Mouse (Mus musculus): ENCODE results near the gene Slc5a7. TPM values are rescaled to one million over a fixed set of nuclear protein-coding genes. Genes with fewer than 3 reads are reported as not detected.

Gene Slc5a7
- total RNA-seq (2021): under 1 TPM in 1 of 2 experiments, not detected in 1; 0.53 TPM

DNA sequence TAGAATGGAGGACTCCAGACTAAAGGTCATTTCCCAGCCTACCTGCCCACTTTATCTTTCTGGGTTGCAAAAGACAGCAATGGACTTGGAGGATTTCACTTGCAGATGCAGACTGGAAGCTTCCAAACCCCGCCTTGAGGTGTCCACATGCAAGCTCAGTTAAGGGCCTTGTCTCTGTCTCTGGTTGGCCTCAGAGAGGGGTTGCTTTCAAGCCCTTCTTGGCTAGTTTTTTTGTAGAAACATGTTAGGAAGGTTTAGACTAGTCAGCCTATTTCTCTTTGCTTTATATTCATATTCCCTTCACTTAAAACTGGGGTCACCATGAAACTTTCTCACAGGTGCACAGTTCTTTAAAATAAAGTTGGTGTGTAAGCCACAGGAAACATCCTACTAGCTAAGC lies at the start of gene Slc5a7:
Slc5a7 (minus strand) TSS at position 101 of the 400 bp plus-strand sequence.
- intact Hi-C loops (cut with DNase I): no loop called here
- no peak for DNase-seq

DNA sequence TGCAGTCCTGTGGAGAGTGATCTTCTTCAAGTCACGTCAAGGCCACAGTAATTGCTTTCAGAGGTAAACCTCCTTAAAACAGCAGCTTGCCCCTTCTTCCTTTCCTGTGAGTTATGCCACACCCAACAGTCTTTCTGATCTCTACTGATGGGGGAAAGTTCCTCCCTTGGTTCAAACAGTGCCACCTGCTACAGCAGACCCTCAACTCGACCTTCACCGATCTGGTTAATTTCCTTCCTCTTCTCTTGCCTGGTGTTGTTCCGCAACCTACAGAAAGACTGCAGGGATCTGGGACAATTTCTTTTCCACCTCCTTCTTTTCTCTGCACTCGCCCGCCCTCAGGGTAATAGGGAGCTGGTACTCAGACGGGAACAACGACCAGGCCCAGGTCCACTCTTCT lies 48.8 kb upstream of the Slc5a7 start:
- DNase-seq: no peak

DNA sequence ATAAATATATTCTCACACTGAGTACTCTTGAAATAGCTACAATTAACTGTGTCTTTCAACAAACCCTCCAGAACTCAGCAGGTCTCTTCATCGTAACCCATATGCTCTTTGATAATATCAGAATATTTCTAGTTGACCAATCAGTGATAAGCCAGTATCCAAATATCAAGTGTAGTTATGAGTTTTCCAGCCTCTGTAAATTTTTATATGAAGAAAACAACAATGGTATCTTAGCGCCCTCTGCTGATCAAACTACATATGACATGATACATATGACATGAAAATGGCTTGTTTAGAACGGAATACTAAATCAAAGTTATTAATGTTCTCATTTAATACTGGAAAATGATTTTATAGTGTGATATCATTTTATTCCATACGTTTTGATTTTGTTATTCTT lies 44.6 kb upstream of the Slc5a7 start:
- no peak for DNase-seq
- intact Hi-C loops (cut with DNase I): loop anchor here (2.0 to 5.0 kb wide), 2 partner anchors 276 to 329 kb away; no protein-coding TSS in a partner anchor

More for the DNA sequence above, 48.8 kb upstream of the Slc5a7 start:
- intact Hi-C loops (cut with DNase I): no loop called here

GRCm38 (mm10) chr17:54298232-54298924 lies 456 bp downstream of the Slc5a7 start:
- intact Hi-C loops (cut with DNase I): no loop called here
- DNase-seq: no peak

- DNase-seq: no peak
- intact Hi-C loops (cut with DNase I): no loop called here
Measured at GRCm38 (mm10) chr17:54250783-54251182, 48.1 kb downstream of the Slc5a7 start.

- intact Hi-C loops (cut with DNase I): no loop called here
- DNase-seq: no peak
Measured at GRCm38 (mm10) chr17:54243650-54244300, 55.1 kb downstream of the Slc5a7 start.

GRCm38 (mm10) chr17:54239435-54239834 lies 59.4 kb downstream of the Slc5a7 start:
- intact Hi-C loops (cut with DNase I): no loop called here
- no peak for DNase-seq

Data from heart, postnatal 36 days (tissue).